Mouse (Mus musculus) CD4-positive, CD25-positive, alpha-beta regulatory T cell, adult 2 months (primary cell): Measurements from ENCODE around the gene Thoc3.

Experiments
- DNase-seq: peaks from one replicate; pipeline ENCODE4 v3.0.0-alpha.2; 2012; ENCODE audit warnings: low read depth, low spot score

Thoc3 gene

DNA sequence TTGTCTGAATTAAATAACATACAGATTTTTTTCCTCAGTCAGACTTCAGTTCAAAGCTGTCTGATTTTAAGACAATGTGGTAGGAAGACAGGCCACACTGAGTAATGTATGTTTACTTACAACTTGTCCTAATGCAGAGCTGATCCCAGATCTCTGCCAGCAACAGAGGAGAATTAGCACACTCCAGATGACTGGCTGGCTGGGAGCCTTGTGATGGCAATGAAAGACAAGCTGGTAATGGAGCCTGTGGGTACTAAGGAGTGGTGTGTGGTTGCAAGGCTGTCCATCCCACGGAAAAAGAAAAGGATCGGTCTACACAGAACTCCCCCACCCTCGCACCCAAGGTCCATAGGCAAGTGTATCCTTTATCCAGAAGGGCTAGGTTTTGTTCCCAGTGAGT, 25.0 kb downstream of the Thoc3 start:
- DNase-seq: no peak

DNA sequence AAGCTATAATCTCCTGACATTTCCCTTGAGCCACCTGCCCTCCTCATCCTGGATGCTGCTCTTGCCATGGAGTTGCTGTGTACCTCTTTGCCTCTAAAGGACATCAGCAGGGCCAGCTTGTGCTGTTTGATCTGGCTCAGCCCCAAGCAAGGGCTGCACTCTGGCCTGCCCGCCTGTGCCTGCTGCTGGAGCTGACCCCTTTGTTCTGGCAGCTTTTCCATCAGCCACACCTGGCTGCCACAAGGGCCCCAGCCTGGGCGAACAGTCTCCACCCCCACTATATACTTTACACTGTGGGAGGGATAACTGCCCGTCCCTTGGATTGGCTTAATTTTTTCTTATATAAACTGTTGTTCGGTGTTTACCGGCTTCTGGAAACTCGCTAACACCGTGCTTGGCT, 28.7 kb downstream of the Thoc3 start:
- no peak for DNase-seq

DNA sequence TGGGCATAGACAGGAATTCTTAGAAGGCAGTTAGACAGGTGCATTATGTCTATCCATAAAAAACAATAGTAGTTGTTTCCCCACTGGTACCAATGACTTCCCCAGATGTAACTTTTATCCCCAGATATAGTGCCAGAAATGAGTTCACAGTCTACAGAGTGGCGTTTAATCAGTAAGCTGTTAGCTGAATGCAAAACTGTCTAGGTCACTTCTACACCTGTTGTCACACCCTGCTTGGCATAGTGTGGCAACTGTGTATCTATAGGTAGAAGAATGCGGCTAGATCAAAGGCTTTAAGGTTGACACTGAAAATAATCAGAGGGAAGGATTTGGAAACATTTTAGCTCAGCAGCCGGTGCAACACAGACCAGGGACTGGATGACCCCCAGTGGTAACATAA, 29.8 kb downstream of the Thoc3 start:
- DNase-seq: no peak

DNA sequence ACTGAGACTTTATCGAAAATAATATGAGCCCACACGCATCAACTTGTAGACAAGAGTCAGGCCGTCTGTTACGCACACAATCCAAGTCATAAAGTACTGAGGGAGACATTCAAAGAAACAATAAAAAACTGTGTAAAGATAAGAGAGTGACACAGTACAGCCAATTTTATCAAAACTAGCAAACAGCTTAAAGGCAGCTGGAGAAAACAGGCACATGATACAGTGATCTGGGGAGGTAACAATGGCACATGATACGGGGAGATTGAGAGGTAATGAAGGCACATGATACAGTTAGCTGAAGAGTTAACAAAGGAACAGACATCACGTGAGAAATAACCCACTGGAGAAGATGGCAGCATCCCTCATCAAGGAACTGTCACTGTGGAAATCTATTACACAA, 31.6 kb downstream of the Thoc3 start:
- no peak for DNase-seq

DNA sequence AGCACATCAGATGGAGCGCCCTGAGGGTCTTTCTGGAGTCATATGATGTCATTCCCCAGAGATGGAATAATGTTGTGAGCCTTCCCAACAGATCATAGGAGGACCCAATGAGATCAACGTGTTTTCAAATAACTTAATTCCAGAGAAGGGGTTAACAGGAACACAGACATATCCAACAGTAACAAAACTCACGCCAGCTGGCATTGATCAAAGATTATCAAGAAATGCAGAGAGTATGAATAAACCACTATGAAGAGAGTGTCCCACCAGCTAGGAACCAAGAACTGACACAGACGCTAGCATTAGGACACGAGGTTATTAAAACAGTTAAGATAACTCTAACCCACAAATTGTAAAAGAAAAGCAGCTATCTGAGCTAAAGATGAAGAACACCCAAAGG, 32.0 kb downstream of the Thoc3 start:
- DNase-seq: no peak

DNA sequence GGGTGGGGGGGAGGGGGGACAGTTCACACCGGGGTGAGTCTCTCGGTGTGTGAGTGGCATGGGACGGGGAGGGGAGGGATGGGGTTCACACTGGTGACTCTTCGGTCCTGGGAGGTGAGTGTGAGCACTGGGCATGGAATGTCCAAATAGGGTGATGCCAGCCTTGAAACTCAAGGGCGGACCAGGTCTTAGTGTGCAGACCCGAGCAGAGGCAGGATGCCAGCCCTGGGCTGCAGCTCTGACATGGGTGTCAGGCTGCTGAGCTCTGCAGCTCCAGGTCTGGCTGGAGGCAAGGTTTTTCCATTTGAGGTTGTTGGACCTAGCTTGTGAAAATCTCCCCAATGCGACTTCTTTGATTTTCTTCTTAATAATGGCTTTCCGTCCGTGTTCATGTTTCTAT, 37.5 kb downstream of the Thoc3 start:
- DNase-seq: no peak

DNA sequence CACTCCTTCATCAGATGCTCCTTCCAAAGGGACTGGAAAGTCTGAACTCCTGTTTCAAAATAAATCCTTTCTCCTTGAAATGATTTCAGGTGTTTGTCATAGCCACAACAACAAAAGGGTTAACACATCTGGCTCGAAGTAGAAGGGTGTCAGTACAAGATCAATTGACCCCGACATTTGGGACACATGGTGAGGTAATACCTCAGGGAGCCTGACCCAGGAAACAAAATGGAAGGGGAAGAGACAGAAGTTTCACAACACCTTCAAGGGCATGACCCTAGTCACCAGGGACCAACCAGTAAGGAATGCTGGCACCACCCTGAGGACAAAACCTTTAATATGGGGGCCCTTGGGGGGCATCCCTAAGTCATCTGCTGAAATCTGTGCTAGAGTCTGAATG, 38.6 kb downstream of the Thoc3 start:
- DNase-seq: no peak

DNA sequence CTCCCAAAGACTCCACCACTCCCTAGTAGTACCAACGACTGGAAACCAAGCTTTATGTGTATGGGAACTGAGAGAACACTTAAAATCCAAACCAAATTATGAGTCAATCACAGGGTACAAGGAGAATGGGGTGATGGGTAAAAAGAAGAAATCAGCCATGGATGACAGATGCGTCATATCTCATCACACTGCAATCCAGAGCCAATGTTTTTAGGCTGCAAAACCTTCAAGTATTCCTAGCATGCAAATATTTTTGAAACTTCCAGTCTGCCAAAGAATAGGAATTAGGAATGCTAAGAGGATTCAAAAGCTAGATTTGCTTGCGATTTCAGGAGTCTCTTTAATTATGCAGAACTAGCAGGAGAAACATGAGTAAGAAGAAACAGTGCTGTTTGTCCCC, 39.9 kb downstream of the Thoc3 start:
- DNase-seq: no peak

DNA sequence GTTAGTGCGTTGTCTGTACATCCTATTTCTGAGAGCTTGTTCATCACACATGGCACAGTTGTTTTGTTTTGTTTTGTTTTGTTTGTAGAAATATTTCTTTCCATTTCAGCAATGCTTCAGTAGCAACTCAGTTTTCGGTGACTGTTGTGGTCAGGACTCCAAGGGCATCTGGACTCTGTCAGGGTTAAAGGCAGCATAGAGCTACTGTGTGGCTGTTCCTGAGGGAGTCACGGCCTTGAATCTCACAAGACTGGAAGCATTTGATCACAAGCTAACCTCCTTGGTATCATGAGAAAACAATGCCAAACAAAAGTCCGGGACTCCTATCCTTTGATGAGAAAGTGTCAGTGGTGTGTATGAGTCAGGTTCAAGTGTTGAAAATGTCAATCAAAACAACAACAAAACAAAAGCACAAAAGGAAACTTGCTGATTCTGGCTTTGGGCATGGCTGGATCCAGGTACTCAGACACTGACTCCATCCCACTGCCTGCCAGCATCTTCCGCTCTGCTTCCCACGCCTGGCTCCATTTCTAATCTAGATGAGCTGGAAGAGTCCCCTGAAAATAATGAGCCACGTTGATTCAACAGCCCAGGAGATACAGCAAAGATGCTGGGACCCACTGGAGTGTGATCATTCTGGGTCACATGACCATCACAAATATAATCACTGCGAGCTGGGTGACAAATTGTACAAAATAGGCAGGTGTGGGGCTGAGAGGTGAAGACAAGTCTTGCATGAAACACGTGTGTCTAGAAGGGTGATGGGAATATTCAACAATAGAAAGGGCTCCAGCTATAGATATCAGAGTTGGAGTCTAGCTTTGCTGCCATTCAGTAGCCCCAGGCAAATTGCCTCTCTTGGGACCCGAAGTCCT, 41.6 kb downstream of the Thoc3 start:
- DNase-seq: no peak

DNA sequence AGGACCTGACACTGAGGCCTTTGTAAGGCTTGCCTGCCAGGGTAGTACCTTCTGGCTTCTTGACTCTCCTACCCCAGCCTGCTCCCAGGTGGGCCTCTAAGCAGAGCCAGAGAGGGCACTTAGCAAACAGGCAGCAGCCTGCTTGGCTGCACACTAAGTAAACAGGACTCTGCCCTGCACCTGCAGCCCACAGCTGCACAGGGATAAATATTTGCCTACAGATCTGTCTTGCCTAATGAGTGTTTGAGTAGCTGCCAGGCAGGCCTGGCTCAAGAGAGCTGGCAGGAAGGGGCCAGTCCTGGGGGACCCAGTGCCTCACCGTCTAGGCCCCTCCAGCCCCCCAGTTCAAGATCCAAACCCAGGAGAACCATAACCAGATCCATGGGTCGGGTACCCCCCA, 43.4 kb downstream of the Thoc3 start:
- no peak for DNase-seq

DNA sequence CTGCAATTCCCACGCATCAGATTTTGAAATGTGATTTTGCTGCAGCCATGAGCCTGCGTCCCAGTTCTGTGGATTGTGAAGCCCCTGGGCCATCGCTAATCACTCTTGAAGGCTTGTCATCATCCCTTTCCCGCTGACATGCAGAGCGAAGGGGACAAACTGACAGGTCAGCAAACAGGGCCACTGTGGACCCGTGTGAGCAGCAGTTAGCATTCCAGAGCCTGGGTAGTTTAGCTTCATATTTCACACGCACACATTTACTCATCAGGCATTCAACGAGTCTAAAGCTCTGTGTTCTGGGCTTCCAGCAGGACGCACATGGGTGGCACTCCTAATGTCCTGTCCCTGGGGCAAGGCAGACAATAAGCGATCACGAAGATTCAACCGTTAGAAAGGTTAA, 48.4 kb downstream of the Thoc3 start:
- no peak for DNase-seq

DNA sequence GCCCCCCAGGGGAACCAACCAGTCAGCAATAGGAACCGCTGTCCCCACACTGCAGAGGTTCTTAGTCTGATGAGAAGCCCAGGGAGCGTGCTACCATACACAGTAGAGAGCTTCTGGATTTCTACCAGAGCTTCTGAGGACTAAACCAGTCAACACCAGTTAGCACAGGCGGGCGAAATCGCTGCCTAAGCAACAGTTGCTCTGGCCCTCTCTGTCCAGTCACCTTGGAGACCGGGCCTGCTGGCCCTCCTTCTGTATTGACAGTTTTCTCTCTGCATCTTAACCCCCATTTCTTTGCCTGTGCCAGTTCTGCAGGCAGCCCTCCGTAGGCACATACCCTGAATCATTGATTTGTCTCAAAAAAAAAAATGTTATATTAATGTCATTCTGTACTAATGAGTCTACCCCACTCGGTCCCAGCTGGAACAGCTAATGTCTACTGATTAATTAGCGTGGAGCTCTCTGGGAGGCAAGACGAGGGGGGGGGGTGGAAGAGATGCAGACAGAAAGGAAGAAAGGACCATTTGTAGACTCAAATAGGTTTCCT, 49.8 kb downstream of the Thoc3 start:
- DNase-seq: no peak

DNA sequence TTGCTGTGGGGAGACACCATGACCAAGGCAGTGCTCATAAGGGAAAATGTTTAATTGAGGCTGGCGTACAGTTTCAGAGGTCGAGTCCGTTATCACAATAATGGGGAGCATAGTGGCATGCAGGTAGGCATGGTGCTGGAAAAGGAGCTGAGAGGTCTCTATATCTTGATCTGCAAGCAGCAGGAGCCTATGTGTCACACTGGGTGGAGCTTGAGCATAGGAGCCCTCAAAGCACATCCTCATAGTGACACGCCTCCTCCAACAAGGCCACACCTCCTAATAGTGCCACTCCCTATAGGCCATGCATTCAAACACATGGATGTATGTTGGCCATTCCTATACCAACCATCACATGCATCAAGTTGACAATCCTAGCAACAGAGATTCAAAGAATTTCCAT, 53.6 kb downstream of the Thoc3 start:
- DNase-seq: no peak

DNA sequence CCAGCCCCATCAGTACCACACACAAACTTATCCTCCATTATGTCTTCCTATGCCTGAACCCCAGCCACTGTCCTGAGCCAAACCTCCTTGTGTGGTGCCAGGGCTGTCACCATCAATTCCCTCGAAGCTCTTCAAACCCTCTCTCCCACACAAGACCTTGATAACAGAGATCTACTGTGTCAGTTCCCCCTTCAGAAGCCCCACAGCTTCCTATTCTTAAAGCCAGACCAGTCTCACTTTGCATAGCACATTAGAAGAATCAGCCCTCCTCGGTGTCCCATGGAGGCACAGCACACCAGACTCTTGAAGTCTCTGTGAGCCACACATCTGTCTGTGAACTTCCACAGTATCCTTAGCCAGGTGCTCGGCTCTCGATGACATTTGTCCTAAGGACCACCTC, 55.9 kb downstream of the Thoc3 start:
- DNase-seq: no peak

DNA sequence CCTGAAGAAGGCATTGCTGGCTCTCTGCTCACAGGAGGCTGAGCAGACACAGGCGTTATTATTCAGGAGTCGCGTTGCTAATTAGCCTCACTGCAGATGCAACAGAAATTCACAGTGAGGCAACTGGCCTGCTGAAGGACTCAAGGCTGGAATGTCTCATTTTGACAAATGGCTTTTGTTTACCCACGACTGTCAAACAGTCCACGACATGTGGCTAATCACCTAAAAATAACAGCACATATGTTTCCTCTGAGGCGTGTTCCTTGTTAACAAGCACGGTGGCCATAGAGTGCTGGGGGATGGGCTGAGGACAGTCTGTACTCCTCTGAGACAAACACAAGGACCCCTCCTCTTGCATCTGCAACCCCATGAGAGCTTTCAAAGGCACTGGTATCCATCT, 56.4 kb downstream of the Thoc3 start:
- no peak for DNase-seq

DNA sequence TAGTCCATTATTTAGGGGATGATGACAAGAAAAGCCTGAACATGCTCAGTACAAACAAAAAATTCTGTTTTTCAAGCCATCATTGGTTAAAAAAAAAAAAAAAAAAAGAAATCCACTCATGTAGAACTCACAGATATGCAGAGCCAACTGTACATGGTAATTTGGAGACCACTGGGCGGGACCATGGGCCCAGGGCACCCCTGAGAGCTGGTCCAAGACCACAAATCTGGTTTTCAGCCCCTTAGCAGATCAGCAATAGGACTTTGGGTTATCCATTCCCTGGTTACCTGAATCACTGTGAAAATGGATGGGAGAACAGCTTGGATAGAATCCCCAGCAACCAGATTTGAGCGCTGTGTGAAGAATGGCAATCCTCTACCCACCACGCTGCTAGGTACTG, 57.0 kb downstream of the Thoc3 start:
- no peak for DNase-seq
